Mouse (Mus musculus): ENCODE measurements at regions not wholly inside any gene's neighbourhood (a gene's known extent, or its start where the extent isn't known, plus 50 kb on each side); places are given as distances from the start of the nearest gene placed in this dataset.

DNA sequence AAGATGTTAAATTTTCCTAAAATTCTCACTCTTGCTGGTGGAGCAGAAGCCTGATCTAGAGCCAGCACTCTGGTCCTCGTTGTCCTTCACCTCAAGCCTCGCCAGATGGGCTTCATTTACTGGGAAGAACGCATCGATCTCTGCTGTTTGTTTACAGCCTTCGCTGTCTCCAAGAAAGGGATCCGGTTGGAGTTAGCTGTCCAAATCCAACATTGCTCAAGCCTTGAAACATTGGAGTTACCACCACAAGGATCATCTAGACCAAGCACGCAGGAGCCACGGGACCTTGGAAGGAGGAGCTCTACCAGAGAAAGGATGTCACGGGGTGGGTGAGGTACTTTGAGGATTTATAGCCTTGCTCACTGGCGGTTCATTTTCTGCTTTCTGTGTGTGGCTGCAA lies 788.2 kb downstream of the Fat4 start:
- no peak for TF ChIP-seq CTCF (IDR thresholded peaks at IDR 0.05; ENCODE audit: borderline replicate concordance, insufficient read depth, low read length)
- no peak for TF ChIP-seq POLR2A (IDR thresholded peaks at IDR 0.05; ENCODE audit: low read depth, low read length)
